ENCODE assay signal across 10 mouse cellular contexts in genomic region chr9:97315421-97316055, GRCm38 (mm10). TPM values are rescaled to one million over a fixed set of nuclear protein-coding genes. Genes with fewer than 3 reads are reported as not detected.
DNase-seq lines count a peak whose midpoint lies in the region; ATAC-seq and TF ChIP-seq lines count a peak whose summit lies in the region.
"Had no signal": no experiment of that assay in that cellular context is flagged by ENCODE, and none has a peak within 500 bp of the region (broad histone marks: within the 10 kb centered on the region; RNA-seq: fewer than 3 reads in every experiment).

No protein-coding gene starts in this region.

- DNase-seq in CD4-positive, CD25-positive, alpha-beta regulatory T cell, adult 2 months (ENCODE audit: low read depth, low spot score): peak; percentile 9
- no peak for DNase-seq in kidney, adult 11 months
- DNase-seq in ovary, postnatal 10 days (ENCODE audit: low spot score): no peak

- H3K27me3 ChIP-seq in kidney, embryonic 15.5 days: no peaks in the 10 kb centered on the region
- H3K27me3 ChIP-seq: limb, embryonic 15.5 days had no signal

- 73% methylated on average over 10 of the region's 10 CpGs for WGBS in kidney, embryonic 15.5 days

- no peak overlapping the region for H3K4me2 ChIP-seq in kidney, embryonic 15.5 days
- H3K4me2 ChIP-seq: limb, embryonic 15.5 days had no signal

- H3K9ac ChIP-seq in kidney, embryonic 15.5 days: no peak overlapping the region
- H3K9ac ChIP-seq: limb, embryonic 15.5 days had no signal

- H3K9me3 ChIP-seq in kidney, embryonic 15.5 days (replicated peaks): no peaks in the 10 kb centered on the region
- H3K9me3 ChIP-seq: limb, embryonic 15.5 days had no signal

- H3K4me3 ChIP-seq in kidney, embryonic 15.5 days (replicated peaks): no peak overlapping the region
- H3K4me3 ChIP-seq in cortical plate, adult 2 months (ENCODE audit: insufficient read depth, low read length): no peak overlapping the region
- H3K4me3 ChIP-seq: limb, embryonic 15.5 days had no signal

- no peak overlapping the region for H3K27ac ChIP-seq in kidney, embryonic 15.5 days
- no peak overlapping the region for H3K27ac ChIP-seq in cortical plate, adult 2 months (ENCODE audit: insufficient read depth, low read length)
- H3K27ac ChIP-seq: limb, embryonic 15.5 days had no signal

- no peak for TF ChIP-seq POLR2A in cortical plate, adult 2 months (IDR thresholded peaks at IDR 0.05; ENCODE audit: extremely low read depth, insufficient read depth, low read length)

- H3K36me3 ChIP-seq in kidney, embryonic 15.5 days: no peaks in the 10 kb centered on the region
- H3K36me3 ChIP-seq: limb, embryonic 15.5 days had no signal

- ATAC-seq in CD4-positive, CD25-positive, alpha-beta regulatory T cell, adult 4 months: no peak
- peak; percentile 46 for ATAC-seq in kidney, embryonic 15.5 days (replicated peaks; ENCODE audit: low FRiP score)
- ATAC-seq in megakaryocyte-erythroid progenitor cell, adult 5-6 weeks (replicated peaks; ENCODE audit: low FRiP score, low TSS enrichment, poor library complexity, severe bottlenecking): peak; percentile 70; the same call in 1 of the 2 replicates
- no peak for ATAC-seq in erythroid progenitor cell, adult 5-6 weeks (replicated peaks; ENCODE audit: low FRiP score, poor library complexity, severe bottlenecking)

- no peaks in the 10 kb centered on the region for H3K4me1 ChIP-seq in kidney, embryonic 15.5 days
- no peaks in the 10 kb centered on the region for H3K4me1 ChIP-seq in cortical plate, adult 2 months (ENCODE audit: control insufficient read depth, insufficient read depth, low read length)
- H3K4me1 ChIP-seq: limb, embryonic 15.5 days had no signal

- peak; percentile 43 for TF ChIP-seq CTCF in cortical plate, adult 2 months (IDR thresholded peaks at IDR 0.05; ENCODE audit: extremely low read depth, insufficient read depth, low read length)

RNA-seq across cellular contexts. Expression of gene Trim42, which starts 54.2 kb away (rescaled TPM):
- not detected for polyA plus RNA-seq in CD4-positive, CD25-positive, alpha-beta regulatory T cell, adult 4 months (2017; shearing (Covaris generic))
- polyA plus RNA-seq in kidney, embryonic 15.5 days (2015; fragmentation: Nextera tagmentation; extraction: Ambion mirVana): not detected in 2 replicates
- polyA plus RNA-seq in cortical plate, adult 2 months (2012; rRNA removed): not detected in 2 replicates
- not detected in 2 replicates for total RNA-seq in megakaryocyte-erythroid progenitor cell, adult 5-6 weeks (2014; fragmentation: Nextera tagmentation)
- total RNA-seq in megakaryocyte-erythroid progenitor cell, adult 5-6 weeks (2017): not detected in 2 replicates
- total RNA-seq in erythroid progenitor cell, adult 5-6 weeks (2015; ENCODE audit: low replicate concordance): not detected in 2 replicates
- not detected in 2 replicates for total RNA-seq in erythroid progenitor cell, adult 5-6 weeks (2017; ENCODE audit: low replicate concordance)
- total RNA-seq: heart, postnatal 10 days had no signal
- polyA plus RNA-seq: limb, embryonic 15.5 days had no signal

Comparison
In these comparisons a context has a peak if more than half of its experiments do, and no peak if none do; other contexts are left out.
1. ATAC-seq: peak in kidney, embryonic 15.5 days (single experiment) and megakaryocyte-erythroid progenitor cell, adult 5-6 weeks (single experiment); none in CD4-positive, CD25-positive, alpha-beta regulatory T cell, adult 4 months (single experiment) and erythroid progenitor cell, adult 5-6 weeks (single experiment).